Mouse (Mus musculus): ENCODE results near the gene Tsnaxip1. TPM values are rescaled to one million over a fixed set of nuclear protein-coding genes. Genes with fewer than 3 reads are reported as not detected.
"Not testable (repeated sequence)": the region's sequence is repeated elsewhere in the genome, so short reads cannot be mapped to it uniquely, and the experiment has no call there.

Gene Tsnaxip1
- polyA plus RNA-seq, 1 experiment from 2014 or later = 0.24 TPM

GRCm38 (mm10) chr8:105825506-105825905, 2.0 kb upstream of the Tsnaxip1 start:
- Histone ChIP-seq H3K4me3 (peak overlapping the region; percentile 79; the same call in 1 of the 2 replicates), H3K27ac (no peak overlapping the region), H3K4me2 (replicated peaks) (peak overlapping the region; percentile 96), H3K9me3 (no peaks in the 10 kb centered on the region), H3K9ac (peak overlapping the region; percentile 78), H3K4me1 (peaks cover 16% of the 10 kb centered on the region), H3K27me3 (replicated peaks) (no peaks in the 10 kb centered on the region), H3K36me3 (peaks cover 36% of the 10 kb centered on the region)
- ATAC-seq (ENCODE audit: low FRiP score, low read depth) = no peak
- 61% methylated on average over 4 of the region's 4 CpGs for WGBS

- WGBS = 9% methylated on average over 4 of the region's 4 CpGs
- H3K4me3 ChIP-seq = peak overlapping the region; percentile 79
- peaks cover 27% of the 10 kb centered on the region for H3K36me3 ChIP-seq
- H3K27me3 ChIP-seq (replicated peaks) = no peaks in the 10 kb centered on the region
- H3K4me1 ChIP-seq = peaks cover 16% of the 10 kb centered on the region
- peak overlapping the region; percentile 96 for H3K4me2 ChIP-seq (replicated peaks)
- H3K9ac ChIP-seq = peak overlapping the region; percentile 78
- no peak overlapping the region for H3K27ac ChIP-seq
- H3K9me3 ChIP-seq = no peaks in the 10 kb centered on the region
- no peak for ATAC-seq (ENCODE audit: low FRiP score, low read depth)
Observed at GRCm38 (mm10) chr8:105826379-105826778, 1.2 kb upstream of the Tsnaxip1 start.

GRCm38 (mm10) chr8:105833740-105834139, 6.2 kb downstream of the Tsnaxip1 start:
- H3K4me1 ChIP-seq; H3K9ac ChIP-seq; H3K9me3 ChIP-seq; H3K4me3 ChIP-seq; H3K27ac ChIP-seq; H3K27me3 ChIP-seq (replicated peaks); H3K4me2 ChIP-seq (replicated peaks); ATAC-seq (ENCODE audit: low FRiP score, low read depth); H3K36me3 ChIP-seq: not testable (repeated sequence)
- WGBS = 80% methylated on average over 2 of the region's 2 CpGs

- Histone ChIP-seq H3K27me3 (replicated peaks) (no peaks in the 10 kb centered on the region), H3K4me2 (replicated peaks) (no peak overlapping the region), H3K4me3 (no peak overlapping the region), H3K36me3 (no peaks in the 10 kb centered on the region), H3K27ac (no peak overlapping the region), H3K9me3 (no peaks in the 10 kb centered on the region), H3K4me1 (no peaks in the 10 kb centered on the region), H3K9ac (no peak overlapping the region)
- 29% methylated on average over 11 of the region's 11 CpGs for WGBS
- ATAC-seq (ENCODE audit: low FRiP score, low read depth) = no peak
Observed at GRCm38 (mm10) chr8:105835318-105835717, 7.8 kb downstream of the Tsnaxip1 start.

GRCm38 (mm10) chr8:105836991-105837390, 9.5 kb downstream of the Tsnaxip1 start:
- Histone ChIP-seq H3K36me3 (peaks cover 8% of the 10 kb centered on the region), H3K9ac (no peak overlapping the region), H3K4me2 (replicated peaks) (no peak overlapping the region), H3K4me1 (no peaks in the 10 kb centered on the region), H3K27ac (no peak overlapping the region), H3K27me3 (replicated peaks) (no peaks in the 10 kb centered on the region), H3K4me3 (no peak overlapping the region), H3K9me3 (no peaks in the 10 kb centered on the region)
- WGBS = 85% methylated on average over 6 of the region's 6 CpGs
- ATAC-seq (ENCODE audit: low FRiP score, low read depth) = no peak

GRCm38 (mm10) chr8:105839209-105839608, 11.7 kb downstream of the Tsnaxip1 start:
- no peaks in the 10 kb centered on the region for H3K27me3 ChIP-seq (replicated peaks)
- WGBS = 95% methylated on average over 5 of the region's 5 CpGs
- no peak for ATAC-seq (ENCODE audit: low FRiP score, low read depth)

GRCm38 (mm10) chr8:105846678-105847077, 19.1 kb downstream of the Tsnaxip1 start:
- Histone ChIP-seq H3K4me1 (peaks cover 7% of the 10 kb centered on the region), H3K9me3 (no peaks in the 10 kb centered on the region), H3K27ac (no peak overlapping the region), H3K27me3 (replicated peaks) (no peaks in the 10 kb centered on the region), H3K4me2 (replicated peaks) (no peak overlapping the region), H3K4me3 (no peak overlapping the region), H3K36me3 (peaks cover 60% of the 10 kb centered on the region), H3K9ac (0 out of 2 replicates have a peak overlapping the region, but pooled peaks have one; percentile 6)
- ATAC-seq (ENCODE audit: low FRiP score, low read depth) = no peak
- 93% methylated on average over 11 of the region's 11 CpGs for WGBS

More at GRCm38 (mm10) chr8:105839209-105839608, 11.7 kb downstream of the Tsnaxip1 start:
- no peak overlapping the region for H3K4me3 ChIP-seq
- no peaks in the 10 kb centered on the region for H3K4me1 ChIP-seq
- H3K9me3 ChIP-seq = no peaks in the 10 kb centered on the region
- no peak overlapping the region for H3K9ac ChIP-seq
- H3K36me3 ChIP-seq = peaks cover 16% of the 10 kb centered on the region
- no peak overlapping the region for H3K4me2 ChIP-seq (replicated peaks)
- H3K27ac ChIP-seq = no peak overlapping the region

- Histone ChIP-seq H3K9me3 (no peaks in the 10 kb centered on the region), H3K27ac (no peak overlapping the region), H3K9ac (no peak overlapping the region), H3K27me3 (replicated peaks) (no peaks in the 10 kb centered on the region), H3K4me1 (peaks cover 7% of the 10 kb centered on the region), H3K36me3 (peaks cover 43% of the 10 kb centered on the region), H3K4me2 (replicated peaks) (peak overlapping the region; percentile 47; the same call in 1 of the 2 replicates), H3K4me3 (no peak overlapping the region)
- 84% methylated on average over 4 of the region's 4 CpGs for WGBS
- no peak for ATAC-seq (ENCODE audit: low FRiP score, low read depth)
Observed at GRCm38 (mm10) chr8:105850014-105850413, 22.5 kb downstream of the Tsnaxip1 start.

GRCm38 (mm10) chr8:105850611-105851010, 23.1 kb downstream of the Tsnaxip1 start:
- Histone ChIP-seq H3K9me3 (no peaks in the 10 kb centered on the region), H3K27ac (no peak overlapping the region), H3K36me3 (peaks cover 37% of the 10 kb centered on the region), H3K4me1 (peaks cover 9% of the 10 kb centered on the region), H3K9ac (no peak overlapping the region), H3K27me3 (replicated peaks) (no peaks in the 10 kb centered on the region), H3K4me2 (replicated peaks) (peak overlapping the region; percentile 47), H3K4me3 (0 out of 2 replicates have a peak overlapping the region, but pooled peaks have one; percentile 10)
- ATAC-seq (ENCODE audit: low FRiP score, low read depth) = no peak
- WGBS = 80% methylated on average over 7 of the region's 7 CpGs

GRCm38 (mm10) chr8:105851651-105852143, 24.2 kb downstream of the Tsnaxip1 start:
- Histone ChIP-seq H3K27ac (no peak overlapping the region), H3K9ac (peak overlapping the region; percentile 72), H3K4me2 (replicated peaks) (peak overlapping the region; percentile 79), H3K27me3 (replicated peaks) (no peaks in the 10 kb centered on the region), H3K4me1 (peaks cover 20% of the 10 kb centered on the region), H3K9me3 (no peaks in the 10 kb centered on the region), H3K4me3 (peak overlapping the region; percentile 65), H3K36me3 (peaks cover 26% of the 10 kb centered on the region)
- under 1% methylated on average over 34 of the region's 34 CpGs for WGBS
- peak; percentile 49 for ATAC-seq (ENCODE audit: low FRiP score, low read depth)

- no peak overlapping the region for H3K9ac ChIP-seq
- no peaks in the 10 kb centered on the region for H3K27me3 ChIP-seq (replicated peaks)
- peaks cover 24% of the 10 kb centered on the region for H3K4me1 ChIP-seq
- peaks cover 21% of the 10 kb centered on the region for H3K36me3 ChIP-seq
- H3K4me3 ChIP-seq = no peak overlapping the region
- WGBS = 84% methylated on average over 12 of the region's 12 CpGs
- no peaks in the 10 kb centered on the region for H3K9me3 ChIP-seq
- ATAC-seq (ENCODE audit: low FRiP score, low read depth) = no peak
- peak overlapping the region; percentile 79; the same call in 1 of the 2 replicates for H3K4me2 ChIP-seq (replicated peaks)
- H3K27ac ChIP-seq = no peak overlapping the region
Observed at GRCm38 (mm10) chr8:105852146-105852729, 24.7 kb downstream of the Tsnaxip1 start.

- Histone ChIP-seq H3K4me2 (replicated peaks) (no peak within 1 kb of the TSS), H3K27ac (no peak within 1 kb of the TSS), H3K9ac (no peak within 1 kb of the TSS), H3K4me3 (no peak within 1 kb of the TSS), H3K4me1 (peaks cover 33% of the 10 kb centered on the region), H3K27me3 (replicated peaks) (no peaks in the 10 kb centered on the region), H3K36me3 (peaks cover 14% of the 10 kb centered on the region), H3K9me3 (no peaks in the 10 kb centered on the region)
- ATAC-seq (ENCODE audit: low FRiP score, low read depth) = no peak
- 94% methylated on average over 3 of the region's 3 CpGs for WGBS
Observed at GRCm38 (mm10) chr8:105853178-105853577, 25.6 kb downstream of the Tsnaxip1 start, which contains the start of gene Cenpt. Cenpt (minus strand) TSS chr8:105853278.
